Mouse (Mus musculus) megakaryocyte-erythroid progenitor cell, adult 5-6 weeks (primary cell): Measurements from ENCODE around the gene 4930558K02Rik. TPM values are rescaled to one million over a fixed set of nuclear protein-coding genes. Genes with fewer than 3 reads are reported as not detected.
A peak's percentile ranks its signal among the peaks of the same experiment; 100 is the strongest.

ENCODE experiments used
- ATAC-seq: replicated peaks from 2 replicates; pipeline ENCODE4 v1.8.0; 2016; ENCODE audit warnings: mild to moderate bottlenecking, inconsistent platforms; ENCODE audit not compliant: severe bottlenecking, poor library complexity, low FRiP score, low TSS enrichment
- total RNA-seq, 2 experiments: library from RNA; stranded (forward) in 1 of 2; stranded (reverse) in 1 of 2; fragments of 200-1000, 215-1000 nt in 1 of 2; fragments of >200 nt in 1 of 2; fragmentation: Nextera tagmentation in 1 of 2; gene quantifications; 2 replicates each; pipeline ENCODE4 v1.2.3; 2014 to 2017

4930558K02Rik gene
- total RNA-seq (2014; fragmentation: Nextera tagmentation) (1.3 TPM in 1 of 2 replicates, not detected in the other), total RNA-seq (2017) (not detected in 2 replicates)

DNA sequence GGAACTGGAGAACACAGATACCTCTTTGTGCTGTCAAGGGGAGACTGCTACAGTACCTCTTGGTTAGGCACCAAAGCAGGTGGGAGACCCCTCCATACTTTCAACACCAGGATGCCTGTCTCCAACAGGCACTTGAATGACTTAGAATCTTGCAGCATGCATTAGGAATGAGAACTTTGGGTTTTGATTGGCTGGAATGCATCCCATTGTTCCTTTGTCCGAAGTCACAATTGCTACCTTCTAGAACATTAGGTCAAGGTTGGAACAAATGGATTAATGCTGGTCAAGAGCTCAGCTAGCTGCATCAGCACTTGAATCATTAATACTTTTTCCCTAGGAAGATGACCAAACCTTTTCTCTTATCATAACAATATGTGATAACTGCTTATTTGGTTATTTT is at the start of gene 4930558K02Rik:
TSS of gene 4930558K02Rik (minus strand) at position 101 of the 400 bp plus-strand sequence.
- ATAC-seq = no peak

DNA sequence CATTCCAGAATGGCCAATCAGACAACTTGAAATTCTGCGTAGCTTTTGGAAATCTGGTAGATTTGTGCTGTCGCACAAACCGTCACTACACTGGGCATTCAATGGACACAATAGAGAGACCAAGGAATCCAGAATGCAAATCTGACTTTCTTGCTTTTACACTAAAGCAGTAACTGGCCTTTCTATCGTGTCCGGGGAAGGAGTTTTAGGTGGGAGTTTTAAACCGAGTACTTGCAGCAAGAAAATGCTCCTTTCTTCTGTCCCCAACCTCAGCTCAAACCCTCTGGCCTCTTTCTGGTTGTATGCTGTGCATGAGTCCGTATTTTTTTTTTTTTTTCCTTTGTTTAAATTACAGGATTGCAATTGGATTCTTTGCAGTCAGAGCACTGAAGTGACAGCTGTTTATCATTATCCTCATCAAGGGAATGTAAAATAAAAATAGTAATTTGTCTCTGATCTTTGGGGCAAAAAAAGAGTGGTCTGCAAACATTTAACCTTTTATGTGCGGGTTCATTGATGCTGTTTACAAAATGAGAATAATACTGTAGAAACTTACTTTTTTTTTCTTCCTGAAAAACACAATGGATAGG is 44.3 kb upstream of the 4930558K02Rik start:
- no peak for ATAC-seq

DNA sequence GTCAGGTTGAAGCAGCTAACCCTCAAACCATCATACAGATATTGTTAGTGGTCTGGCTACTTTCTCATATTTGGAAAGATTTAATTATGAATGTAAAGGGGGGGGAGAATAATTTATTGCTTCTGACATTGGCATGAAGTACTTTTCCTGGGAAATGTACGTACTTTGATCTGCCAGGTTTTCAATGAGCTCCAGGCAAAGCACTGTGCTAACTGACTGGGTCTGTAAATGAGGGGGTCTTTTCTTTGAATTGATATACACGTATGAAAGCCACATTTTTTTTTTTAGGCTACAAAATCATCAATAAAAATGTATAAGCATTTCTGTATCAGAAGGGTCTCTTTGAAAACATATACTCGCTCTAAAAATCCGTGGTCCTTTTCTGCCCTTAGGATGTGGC is 41.3 kb upstream of the 4930558K02Rik start:
- ATAC-seq = no peak

DNA sequence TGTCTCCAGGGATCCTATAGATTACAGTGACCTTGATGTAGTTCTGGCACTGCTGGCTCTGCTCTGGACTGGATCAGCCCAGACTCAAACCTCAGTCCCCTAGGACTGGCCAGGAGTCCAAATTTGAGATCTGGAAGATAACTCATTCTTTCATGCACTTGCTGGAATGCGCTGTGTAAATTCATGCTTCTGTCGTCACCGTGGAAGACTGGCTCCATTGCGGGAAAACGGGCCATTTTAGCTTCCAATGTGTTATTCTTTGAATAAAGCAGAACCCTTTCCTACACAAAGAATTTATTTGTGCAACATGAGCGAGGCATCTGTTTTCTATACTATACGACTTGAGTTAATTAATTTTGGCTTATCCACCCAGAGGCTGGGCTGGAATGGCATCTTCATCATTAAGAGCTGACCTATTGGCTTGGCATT is 40.9 kb upstream of the 4930558K02Rik start:
- no peak for ATAC-seq

DNA sequence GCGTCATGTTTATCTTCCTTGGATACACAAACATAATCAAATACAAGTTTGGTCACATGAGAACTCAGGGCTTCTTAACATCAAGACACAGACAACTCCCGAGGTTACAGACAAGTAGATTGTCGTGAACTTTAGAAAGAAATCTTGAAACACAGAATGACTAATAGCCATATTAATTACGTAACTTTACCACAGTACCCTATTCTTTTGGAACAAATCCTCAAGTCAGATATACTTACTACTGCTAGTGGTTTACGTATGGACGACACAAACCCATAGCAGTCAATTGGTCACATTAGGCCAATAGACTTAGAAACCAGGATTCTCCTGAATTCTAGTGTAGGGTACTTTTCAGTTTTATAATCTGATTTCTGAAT is 39.2 kb upstream of the 4930558K02Rik start:
- ATAC-seq = no peak

DNA sequence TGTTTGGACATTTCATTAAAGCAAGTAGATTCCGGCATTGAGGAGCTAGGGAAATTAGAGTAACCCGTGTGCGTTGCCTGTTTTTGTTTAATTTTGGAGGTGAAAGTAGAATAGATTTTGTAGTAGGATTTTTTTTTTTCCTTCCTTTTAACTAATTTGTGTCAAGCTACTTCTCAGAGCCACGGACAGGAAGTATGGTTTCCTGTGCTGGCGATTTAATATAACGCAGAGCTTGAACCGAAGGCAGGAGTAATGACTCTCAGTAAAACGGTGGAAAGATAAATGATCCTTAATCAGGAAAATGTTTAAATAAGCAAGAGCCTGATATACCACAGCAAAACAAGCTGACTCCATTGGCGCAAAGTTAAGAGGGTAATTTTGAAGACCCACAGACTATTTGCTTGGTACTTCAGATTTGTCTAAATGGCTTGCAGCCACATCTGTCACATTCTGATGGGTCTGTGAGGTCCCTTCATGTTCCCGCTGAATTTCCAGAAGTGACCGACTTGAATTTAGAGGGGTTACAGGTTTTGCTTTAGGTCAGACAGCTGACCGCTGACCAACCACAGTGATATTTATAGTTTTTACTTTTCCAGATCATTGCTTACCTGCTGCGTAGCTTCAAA is 38.7 kb upstream of the 4930558K02Rik start:
- ATAC-seq = no peak

DNA sequence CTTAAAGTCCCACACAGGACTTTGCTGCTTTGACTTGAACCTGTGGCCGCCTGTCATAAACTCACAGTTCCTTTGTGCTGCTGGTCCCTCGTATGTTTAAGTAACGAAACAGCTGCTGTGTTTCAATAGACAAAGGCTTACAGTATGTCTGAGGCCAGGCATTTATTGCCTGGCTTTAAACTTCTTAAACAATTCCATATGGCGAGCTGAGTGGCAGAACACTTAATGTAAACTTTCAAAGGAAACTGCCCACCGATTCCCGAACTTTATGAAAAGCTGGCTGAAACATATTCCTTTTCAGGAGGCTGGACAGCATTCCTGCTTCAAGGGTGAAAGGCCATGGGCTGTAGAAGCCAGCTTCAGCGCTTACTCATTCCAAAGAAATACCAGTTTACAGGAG is 37.5 kb upstream of the 4930558K02Rik start:
- no peak for ATAC-seq

DNA sequence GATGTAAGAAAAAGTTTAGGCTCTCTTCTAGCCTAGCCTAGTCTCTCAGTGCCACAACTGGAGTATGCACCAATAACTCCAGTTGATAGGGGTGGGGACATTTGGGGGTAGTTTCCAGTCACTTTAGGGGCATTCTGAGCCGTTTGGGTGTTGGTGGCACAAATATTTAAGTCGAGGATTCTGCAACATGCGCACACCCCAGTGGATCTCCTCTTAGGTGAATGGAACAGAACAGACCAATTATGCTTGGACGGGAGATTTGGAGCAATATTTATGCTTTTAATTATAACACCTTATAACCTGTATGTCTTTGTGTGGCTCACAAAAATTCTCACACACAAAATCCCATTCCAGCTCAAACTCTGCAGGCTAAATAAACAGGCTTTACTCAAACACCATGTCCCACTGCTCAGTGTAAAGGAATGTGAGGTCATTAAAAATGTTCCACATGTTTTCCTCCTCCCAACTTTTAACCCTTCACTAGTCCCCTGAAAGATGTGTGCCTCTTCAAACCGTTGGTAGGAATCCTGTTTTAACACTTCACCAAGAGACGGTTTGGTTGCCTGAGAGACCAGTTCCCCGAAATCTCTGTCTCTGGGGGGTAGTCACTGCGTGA is 35.9 kb upstream of the 4930558K02Rik start:
- no peak for ATAC-seq

DNA sequence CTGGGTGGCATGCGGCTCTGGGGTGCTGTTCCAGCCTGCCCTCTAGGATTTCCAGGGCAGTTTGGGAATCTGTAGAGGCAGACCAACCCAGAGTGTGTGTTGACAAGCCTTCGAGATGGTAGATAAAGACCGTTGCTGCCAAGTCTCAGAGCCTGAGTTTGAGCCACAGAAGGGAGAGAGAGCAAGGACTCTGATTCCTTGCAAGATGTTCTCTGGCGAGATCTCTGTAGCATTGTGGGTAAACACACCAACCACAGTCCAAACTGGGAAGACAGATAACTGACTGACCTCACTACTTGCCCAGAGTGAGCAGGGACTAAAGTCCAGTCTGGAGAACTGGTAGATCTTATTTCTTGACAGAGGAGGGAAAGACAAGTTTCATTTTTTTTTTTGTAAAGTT is 34.1 kb upstream of the 4930558K02Rik start:
- ATAC-seq = peak; percentile 35

DNA sequence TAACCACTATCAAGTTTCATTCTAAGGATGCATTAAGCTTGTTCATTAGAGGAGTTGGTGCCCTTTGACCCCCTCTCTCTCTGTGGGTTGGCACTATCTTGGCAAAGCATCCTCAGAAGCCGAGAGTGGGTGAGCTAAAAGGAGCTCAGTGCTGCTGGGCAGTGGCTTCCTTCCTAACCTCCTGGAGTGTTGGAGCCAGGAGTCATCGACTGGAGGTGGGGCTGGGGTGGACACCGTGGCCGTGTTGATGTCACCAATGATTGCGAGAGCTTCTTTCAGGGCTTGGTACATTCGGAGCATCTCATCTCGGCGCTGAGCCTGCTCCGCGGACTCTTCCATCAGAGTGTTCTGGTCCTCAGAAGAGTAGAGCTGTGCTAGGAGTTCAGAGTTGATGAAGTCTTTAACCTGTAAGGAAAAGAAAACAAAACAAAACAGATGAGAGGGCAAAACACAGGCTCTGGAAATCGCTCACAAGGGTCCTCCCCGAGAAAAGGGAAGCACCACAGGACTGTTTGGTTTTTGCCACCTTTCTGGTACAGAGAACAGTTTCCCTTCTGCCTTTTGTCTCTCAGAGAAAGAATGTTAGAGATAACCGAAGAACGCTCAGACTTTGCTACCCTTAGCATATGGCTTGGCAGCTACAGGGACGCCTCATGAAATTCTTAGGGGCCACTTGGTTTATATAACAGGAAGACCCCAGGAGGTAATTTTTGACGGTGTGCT is 32.2 kb upstream of the 4930558K02Rik start:
- no peak for ATAC-seq

DNA sequence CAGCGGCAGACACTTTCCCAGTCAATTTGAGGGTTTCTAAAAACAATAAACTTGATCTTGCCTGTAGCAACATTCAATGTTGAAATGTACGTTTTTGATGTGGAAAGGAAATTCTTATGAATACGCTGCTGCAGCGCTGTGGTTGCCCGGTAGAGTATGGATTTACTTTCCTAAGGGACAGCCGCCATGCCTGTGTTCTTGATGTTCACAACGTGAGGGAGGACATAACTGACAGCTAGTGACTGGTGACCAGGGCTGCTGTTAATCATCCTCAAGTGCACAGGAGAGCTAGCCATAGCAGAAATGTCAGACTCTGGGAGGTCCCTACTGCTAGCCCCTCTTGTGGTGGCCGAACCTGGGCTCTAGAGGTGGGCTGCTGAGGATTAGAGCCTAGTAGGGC is 29.6 kb upstream of the 4930558K02Rik start:
- ATAC-seq = no peak

DNA sequence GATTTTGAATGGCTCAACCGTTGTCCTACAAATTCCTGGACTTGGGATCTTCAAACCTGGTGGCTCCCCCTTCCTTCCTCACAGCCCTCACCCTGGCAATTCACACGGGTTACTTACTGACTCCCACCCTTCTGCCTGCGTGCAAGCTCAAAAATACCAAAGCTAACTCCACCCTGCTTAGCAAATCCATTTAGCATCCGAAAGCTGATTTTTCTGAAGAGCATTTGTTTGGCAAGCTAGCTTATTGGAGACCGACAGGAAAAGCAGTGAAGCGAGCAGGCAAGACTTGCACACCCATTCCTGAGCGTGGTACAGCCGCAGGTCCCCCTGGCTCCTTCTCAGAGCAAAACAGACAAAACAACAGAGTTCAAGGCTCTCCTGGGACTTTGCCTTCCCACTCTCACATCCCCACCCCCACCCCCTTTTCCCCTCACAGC is 29.2 kb upstream of the 4930558K02Rik start:
- ATAC-seq = no peak

DNA sequence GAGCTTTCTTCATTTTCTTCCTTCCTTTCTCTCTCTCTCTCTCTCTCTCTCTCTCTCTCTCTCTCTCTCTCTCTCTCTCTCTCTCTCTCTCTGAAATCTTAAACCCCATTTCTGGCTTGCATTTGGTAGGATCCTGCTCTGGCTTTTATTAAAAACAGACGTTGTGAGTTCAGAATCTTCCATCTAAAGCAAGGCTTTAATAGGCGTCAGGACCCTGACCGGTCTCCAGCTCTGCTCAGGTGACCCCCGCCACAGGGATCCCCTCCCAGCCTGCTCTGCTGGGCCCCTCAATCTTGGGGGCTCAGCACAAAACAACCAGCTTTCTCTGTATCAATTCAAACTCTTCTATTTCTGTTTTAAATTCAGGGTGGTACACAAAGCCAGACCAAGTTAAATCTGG is 28.8 kb upstream of the 4930558K02Rik start:
- ATAC-seq = no peak

DNA sequence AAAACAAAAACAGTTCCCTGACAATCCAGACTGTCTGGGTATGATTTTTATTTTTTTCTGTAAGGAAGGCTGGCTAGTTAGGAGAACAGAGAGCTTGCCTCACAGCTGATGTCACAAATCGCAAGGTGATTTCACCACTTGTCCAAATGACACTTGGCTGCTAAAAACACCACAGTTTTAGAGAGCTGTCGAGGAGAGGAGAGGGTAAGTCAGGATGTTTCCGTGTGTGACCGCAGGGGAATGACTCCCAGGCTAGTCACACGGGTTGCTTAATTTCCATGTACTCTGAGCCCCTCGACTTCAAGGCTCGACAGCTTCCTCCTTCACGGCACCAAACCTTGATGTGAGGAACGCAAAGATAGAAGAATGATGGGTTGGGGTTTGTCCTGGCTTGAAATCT is 26.7 kb upstream of the 4930558K02Rik start:
- no peak for ATAC-seq

DNA sequence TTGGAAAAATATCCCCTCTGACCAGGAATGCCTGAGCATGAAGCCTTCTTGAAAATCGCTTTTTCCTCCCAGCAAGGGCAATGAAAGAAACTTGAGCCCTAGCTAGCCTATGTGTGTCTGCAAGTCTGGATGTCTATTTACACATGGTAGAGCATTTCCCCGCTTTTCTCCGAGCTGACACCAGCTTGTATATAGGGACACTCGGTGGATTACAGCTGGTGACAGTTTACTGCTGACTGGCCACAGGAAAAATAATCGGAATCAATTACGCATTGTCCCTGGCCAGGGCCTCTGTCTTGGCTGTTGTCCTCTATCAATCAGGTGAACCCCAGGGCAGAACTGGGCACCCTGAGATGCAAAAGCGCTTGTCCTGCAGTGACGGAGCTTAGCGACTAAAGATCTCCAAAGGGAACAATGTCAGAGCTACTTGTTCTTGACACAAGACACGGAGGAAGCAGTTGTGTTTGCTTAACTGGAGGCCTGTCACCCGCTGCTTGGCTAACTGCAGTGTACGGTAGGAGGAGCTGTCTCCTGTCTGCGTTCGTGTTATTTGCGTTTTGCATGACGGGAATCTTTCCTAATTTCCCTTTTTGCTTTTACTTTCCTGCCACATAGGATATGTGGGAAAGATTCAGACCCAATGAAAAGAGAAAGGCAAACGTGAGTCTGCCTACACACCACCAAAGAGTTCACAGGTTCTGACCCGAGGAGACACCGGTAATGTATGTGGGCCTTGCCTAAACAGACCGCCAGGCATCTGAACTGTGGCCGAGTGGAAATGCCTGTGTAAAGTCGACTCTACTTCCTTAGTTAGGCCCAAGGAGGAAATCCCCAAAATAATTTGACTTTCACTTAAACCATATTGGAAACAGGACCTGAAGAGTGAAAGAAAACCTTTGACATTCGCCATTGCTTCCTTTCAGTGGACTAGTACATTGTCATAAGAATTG is 25.7 kb upstream of the 4930558K02Rik start:
- ATAC-seq = peak; percentile 86

DNA sequence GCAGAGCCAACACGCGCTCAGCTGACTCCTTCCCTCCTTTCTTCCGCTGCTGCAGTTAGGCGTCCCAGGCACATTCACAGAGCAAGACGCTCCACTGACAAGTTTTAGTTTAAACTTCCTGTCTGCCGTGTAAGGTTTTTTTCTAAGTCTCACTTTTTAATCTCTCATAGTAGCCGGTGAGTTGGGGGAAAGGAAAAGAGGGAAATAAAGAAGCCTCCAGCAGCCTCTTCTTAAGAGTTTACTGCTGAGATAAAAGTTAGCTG is 25.0 kb upstream of the 4930558K02Rik start:
- no peak for ATAC-seq

DNA sequence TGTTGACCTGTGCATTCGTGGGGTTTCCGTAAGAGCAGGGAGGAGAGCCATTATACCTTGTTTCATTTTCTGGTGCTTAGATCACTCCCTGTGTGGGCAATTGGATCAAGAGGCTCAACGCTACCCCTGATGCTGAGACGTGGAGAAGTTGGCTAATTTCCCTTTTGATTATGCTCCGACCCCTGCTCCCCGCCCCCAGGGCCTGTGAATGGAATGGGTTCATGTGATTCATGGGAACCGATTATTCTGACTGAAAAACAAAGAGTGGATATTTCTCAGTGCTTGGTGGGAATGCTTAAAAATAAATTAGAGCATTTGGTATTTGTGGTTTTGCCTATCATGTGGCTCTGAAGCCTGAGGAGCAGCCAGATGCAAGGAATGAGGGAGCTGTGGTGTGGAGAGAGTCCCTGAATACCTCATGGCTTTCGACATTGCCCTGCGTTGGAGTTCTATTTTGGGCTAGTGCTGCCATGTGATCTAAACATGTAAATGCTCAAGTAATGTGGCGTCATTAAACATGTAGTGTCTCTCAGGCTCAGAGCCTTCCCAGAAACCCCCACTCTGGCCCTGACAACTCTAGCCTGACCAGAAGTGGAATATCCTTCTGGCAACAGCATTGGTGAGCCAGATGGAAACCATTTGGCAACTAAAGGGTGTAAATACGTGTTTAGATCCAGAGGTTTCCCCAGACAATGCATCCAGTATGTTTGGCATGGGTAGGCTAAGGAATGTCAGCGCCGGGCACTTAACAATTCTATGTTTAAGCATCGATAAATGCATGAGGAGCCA is 24.5 kb upstream of the 4930558K02Rik start:
- ATAC-seq = no peak

DNA sequence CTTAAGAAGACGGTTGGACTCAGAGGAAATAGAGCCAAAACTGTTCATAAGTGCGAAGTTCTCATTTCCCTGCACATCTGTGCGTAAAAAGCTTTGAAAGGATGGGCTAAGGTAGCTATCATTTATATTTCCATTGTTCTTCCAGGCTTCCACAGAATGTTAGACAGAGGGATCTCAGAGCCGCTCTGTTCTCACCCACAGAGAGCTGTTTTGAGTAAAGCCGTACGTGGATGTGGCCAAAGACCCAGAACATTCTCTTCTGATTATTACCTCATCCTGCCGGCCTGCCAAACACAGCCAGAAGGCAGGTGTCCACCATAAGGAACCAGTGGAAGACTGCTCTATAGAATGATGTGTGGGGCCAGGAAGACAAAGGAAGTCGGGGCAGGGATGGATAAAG is 21.9 kb upstream of the 4930558K02Rik start:
- ATAC-seq = no peak

DNA sequence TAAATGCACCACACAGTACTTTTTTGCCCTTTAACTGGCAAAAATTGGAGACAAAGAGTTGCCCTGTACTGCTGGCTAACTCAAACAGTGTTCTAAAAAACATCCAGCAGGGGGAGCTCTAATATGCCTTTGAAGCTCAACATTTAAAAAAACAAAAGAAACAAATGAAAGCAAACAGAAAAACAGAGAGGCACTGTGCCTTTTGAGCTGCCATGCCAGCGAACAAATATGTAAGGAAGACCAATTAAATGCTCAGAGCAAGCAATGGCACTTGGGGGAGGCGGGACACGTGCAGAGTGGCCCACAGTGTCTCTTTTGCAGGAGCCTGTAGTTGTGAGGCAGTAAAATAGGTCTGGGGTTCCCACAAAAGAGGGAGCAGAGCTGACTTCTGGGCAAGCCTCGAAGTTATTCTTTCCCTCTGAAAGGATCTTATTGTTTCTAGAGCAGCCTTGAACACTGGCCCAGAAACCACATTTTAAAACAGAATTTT is 20.5 kb upstream of the 4930558K02Rik start:
- peak; percentile 67 for ATAC-seq
